Mouse (Mus musculus) right cerebral cortex, adult 18-20 months (tissue): ENCODE measurements around the gene Magi1.

ENCODE experiments used
- DNase-seq: peaks from one replicate; pipeline ENCODE4 v3.0.0; 2022; ENCODE audit warnings: mixed read lengths

Gene Magi1

GRCm38 (mm10) chr6:94103581-94103980, 180.1 kb downstream of the Magi1 start:
- no peak for DNase-seq

GRCm38 (mm10) chr6:94101256-94101655, 182.5 kb downstream of the Magi1 start:
- no peak for DNase-seq

- DNase-seq, result no peak
Observed at GRCm38 (mm10) chr6:94094924-94095685, 188.6 kb downstream of the Magi1 start.

GRCm38 (mm10) chr6:94092969-94093597, 190.6 kb downstream of the Magi1 start:
- DNase-seq, result no peak

GRCm38 (mm10) chr6:94092500-94092899, 191.2 kb downstream of the Magi1 start:
- DNase-seq, result no peak

GRCm38 (mm10) chr6:94086855-94087254, 196.9 kb downstream of the Magi1 start:
- no peak for DNase-seq

GRCm38 (mm10) chr6:94084752-94085151, 199.0 kb downstream of the Magi1 start:
- DNase-seq, result no peak

GRCm38 (mm10) chr6:94083459-94083858, 200.3 kb downstream of the Magi1 start:
- no peak for DNase-seq

GRCm38 (mm10) chr6:94080933-94081545, 202.7 kb downstream of the Magi1 start:
- DNase-seq, result peak; percentile 79

GRCm38 (mm10) chr6:94078934-94079333, 204.8 kb downstream of the Magi1 start:
- DNase-seq, result no peak

GRCm38 (mm10) chr6:94077013-94077412, 206.7 kb downstream of the Magi1 start:
- no peak for DNase-seq

- no peak for DNase-seq
Observed at GRCm38 (mm10) chr6:94075990-94076389, 207.7 kb downstream of the Magi1 start.

GRCm38 (mm10) chr6:94075228-94075627, 208.5 kb downstream of the Magi1 start:
- DNase-seq, result no peak

GRCm38 (mm10) chr6:94071676-94072075, 212.0 kb downstream of the Magi1 start:
- DNase-seq, result no peak

GRCm38 (mm10) chr6:94070702-94071101, 213.0 kb downstream of the Magi1 start:
- DNase-seq, result peak; percentile 61

- DNase-seq, result no peak
Observed at GRCm38 (mm10) chr6:94069421-94069820, 214.3 kb downstream of the Magi1 start.

- no peak for DNase-seq
Observed at GRCm38 (mm10) chr6:94067741-94068450, 215.8 kb downstream of the Magi1 start.

GRCm38 (mm10) chr6:94064832-94065231, 218.9 kb downstream of the Magi1 start:
- no peak for DNase-seq

GRCm38 (mm10) chr6:94063542-94063941, 220.2 kb downstream of the Magi1 start:
- DNase-seq, result peak; percentile 38

- DNase-seq, result no peak
Observed at GRCm38 (mm10) chr6:94061424-94061980, 222.2 kb downstream of the Magi1 start.

GRCm38 (mm10) chr6:94060621-94061213, 223.0 kb downstream of the Magi1 start:
- DNase-seq, result no peak

GRCm38 (mm10) chr6:94059090-94059489, 224.6 kb downstream of the Magi1 start:
- no peak for DNase-seq

GRCm38 (mm10) chr6:94053920-94054319, 229.8 kb downstream of the Magi1 start:
- DNase-seq, result peak; percentile 62
